ENCODE assay signal across 8 mouse cellular contexts in genomic region chr2:155956134-155957059, GRCm38 (mm10). TPM values are rescaled to one million over a fixed set of nuclear protein-coding genes. Genes with fewer than 3 reads are reported as not detected.
DNase-seq lines count a peak whose midpoint lies in the region; ATAC-seq lines count a peak whose summit lies in the region.

Gene Cep250, plus strand, starts transcription at chr2:155956458.

- no peaks in the 10 kb centered on the region for H3K27me3 ChIP-seq in hindbrain, embryonic 16.5 days (replicated peaks; ENCODE audit: control insufficient read depth, insufficient read depth, low read length)

- H3K79me2 ChIP-seq in macrophage (ENCODE audit: inconsistent target): peaks cover 45% of the 10 kb centered on the region

- H3K4me1 ChIP-seq in hindbrain, embryonic 16.5 days (ENCODE audit: control insufficient read depth, insufficient read depth, low read depth, low read length): peaks cover 6% of the 10 kb centered on the region

- WGBS in hindbrain, embryonic 16.5 days: 0% methylated on average over 53 of the region's 59 CpGs
- under 1% methylated on average over 57 of the region's 59 CpGs for WGBS in macrophage (ENCODE audit: missing documents)

- no peaks in the 10 kb centered on the region for H3K36me3 ChIP-seq in hindbrain, embryonic 16.5 days (ENCODE audit: control insufficient read depth, insufficient read depth, low read length)
- H3K36me3 ChIP-seq in macrophage (ENCODE audit: inconsistent target): no peaks in the 10 kb centered on the region

- peak within 1 kb of the TSS; percentile 57 for H3K4me2 ChIP-seq in hindbrain, embryonic 16.5 days (ENCODE audit: low read length)

- H3K9ac ChIP-seq in hindbrain, embryonic 16.5 days (ENCODE audit: low read depth, low read length): peak within 1 kb of the TSS; percentile 90

- peak within 1 kb of the TSS; percentile 75 for H3K4me3 ChIP-seq in hindbrain, embryonic 16.5 days (ENCODE audit: low read length)
- H3K4me3 ChIP-seq in macrophage (ENCODE audit: inconsistent target): peak within 1 kb of the TSS; percentile 59

- H3K9me3 ChIP-seq in hindbrain, embryonic 16.5 days (ENCODE audit: control insufficient read depth, low read length): no peaks in the 10 kb centered on the region

- ATAC-seq in hindbrain, embryonic 16.5 days: peak; percentile 97

- peak within 1 kb of the TSS; percentile 90 for H3K27ac ChIP-seq in hindbrain, embryonic 16.5 days (ENCODE audit: low read depth, low read length)
- H3K27ac ChIP-seq in macrophage: peak within 1 kb of the TSS; percentile 92

- DNase-seq in T-cell, adult 2 months (ENCODE audit: low spot score): peak; percentile 88
- peak; percentile 88 to 91 for DNase-seq in cerebellum, postnatal 36 days
- DNase-seq in gastrocnemius, adult 18-20 months (ENCODE audit: low spot score): peak; percentile 92
- DNase-seq in left cerebral cortex, adult 18-20 months (ENCODE audit: low spot score in 2 of 2): peak; percentile 80 to 89
- peak; percentile 89 for DNase-seq in right cerebral cortex, adult 18-20 months
- DNase-seq in urinary bladder, postnatal 10 days (ENCODE audit: low spot score): peak; percentile 62

RNA-seq across cellular contexts. Expression of gene Cep250, which starts in this region (rescaled TPM):
- 1 to 10 TPM; 2.7 TPM for total RNA-seq in gastrocnemius, adult 18-20 months (2021)
- 11.5 and 14.0 TPM in 2 replicates for polyA plus RNA-seq in hindbrain, embryonic 16.5 days (2015; fragmentation: Nextera tagmentation; extraction: Ambion mirVana)
- 10 to 100 TPM; 18.2 to 19.5 TPM for total RNA-seq in left cerebral cortex, adult 18-20 months (2021)
- 100 to 1,000 TPM in 14 of 26 experiments, 10 to 100 TPM in 12; 28.1 to 238 (median 112) TPM for total RNA-seq in macrophage (2018; cell fraction: chromatin; rRNA removed)
- total RNA-seq in macrophage (2018; cell fraction: cytosol; rRNA removed): 10 to 100 TPM; 31.4 to 74.2 (median 54.8) TPM
- total RNA-seq in macrophage (2018; cell fraction: nucleus; rRNA removed): 100 to 1,000 TPM in 8 of 26 experiments, 10 to 100 TPM in 18; 21.4 to 200 (median 68.9) TPM
- polyA plus RNA-seq in macrophage (2018): 55.2 to 100 TPM (median 84.4 TPM) in 3 replicates

Comparison
In these comparisons a context has a peak if more than half of its experiments do, and no peak if none do; other contexts are left out.
1. Peak in every context shown above with its lines: DNase-seq, ATAC-seq, H3K4me3 ChIP-seq and H3K27ac ChIP-seq.
2. RNA of gene Cep250 (total RNA-seq): 18.2 to 19.5 TPM in left cerebral cortex, adult 18-20 months; 2.7 TPM in gastrocnemius, adult 18-20 months; every median in the first group is over 4 times any median in the second.